Mouse (Mus musculus): Measurements from ENCODE around the gene Ntn1. TPM values are rescaled to one million over a fixed set of nuclear protein-coding genes. Genes with fewer than 3 reads are reported as not detected.

The Ntn1 gene
- polyA plus RNA-seq, 1 experiment from 2014 or later, result 0.24 TPM

- Histone ChIP-seq H3K36me3 (no peaks in the 10 kb centered on the region), H3K27ac (no peak overlapping the region), H3K9ac (no peak overlapping the region), H3K27me3 (no peaks in the 10 kb centered on the region), H3K4me3 (replicated peaks) (no peak overlapping the region), H3K9me3 (replicated peaks) (no peaks in the 10 kb centered on the region), H3K4me2 (no peak overlapping the region), H3K4me1 (replicated peaks) (0 out of 2 replicates have a peak, but pooled peaks cover 2% of the 10 kb centered on the region)
- WGBS (ENCODE audit: insufficient replicate concordance), result 62% methylated on average over 7 of the region's 7 CpGs
- no peak for DNase-seq
- no peak for ATAC-seq (ENCODE audit: low read depth)
Measured at GRCm38 (mm10) chr11:68171973-68172647, 228.5 kb downstream of the Ntn1 start.

GRCm38 (mm10) chr11:68168427-68168826 is 232.2 kb downstream of the Ntn1 start:
- Histone ChIP-seq H3K36me3 (no peaks in the 10 kb centered on the region), H3K27me3 (no peaks in the 10 kb centered on the region), H3K4me2 (no peak overlapping the region), H3K27ac (no peak overlapping the region), H3K4me1 (replicated peaks) (no peaks in the 10 kb centered on the region), H3K4me3 (replicated peaks) (no peak overlapping the region), H3K9ac (no peak overlapping the region), H3K9me3 (replicated peaks) (no peaks in the 10 kb centered on the region)
- DNase-seq (no peak), ATAC-seq (ENCODE audit: low read depth) (no peak)
- 67% methylated on average over 4 of the region's 4 CpGs for WGBS (ENCODE audit: insufficient replicate concordance)

- ATAC-seq (ENCODE audit: low read depth) (no peak), DNase-seq (no peak)
- H3K27me3 ChIP-seq, result no peaks in the 10 kb centered on the region
- no peak overlapping the region for H3K4me3 ChIP-seq (replicated peaks)
- no peak overlapping the region for H3K27ac ChIP-seq
- no peak overlapping the region for H3K4me2 ChIP-seq
- H3K36me3 ChIP-seq, result no peaks in the 10 kb centered on the region
- H3K4me1 ChIP-seq (replicated peaks), result no peaks in the 10 kb centered on the region
- no peaks in the 10 kb centered on the region for H3K9me3 ChIP-seq (replicated peaks)
- H3K9ac ChIP-seq, result no peak overlapping the region
- 74% methylated on average over 5 of the region's 5 CpGs for WGBS (ENCODE audit: insufficient replicate concordance)
Measured at GRCm38 (mm10) chr11:68164408-68164807, 236.2 kb downstream of the Ntn1 start.

GRCm38 (mm10) chr11:68159867-68160266 is 240.8 kb downstream of the Ntn1 start:
- peaks cover 3% of the 10 kb centered on the region; the same call in 1 of the 2 replicates for H3K4me1 ChIP-seq (replicated peaks)
- no peaks in the 10 kb centered on the region for H3K9me3 ChIP-seq (replicated peaks)
- no peaks in the 10 kb centered on the region for H3K27me3 ChIP-seq
- no peaks in the 10 kb centered on the region for H3K36me3 ChIP-seq
- no peak overlapping the region for H3K4me3 ChIP-seq (replicated peaks)
- H3K9ac ChIP-seq, result no peak overlapping the region
- no peak overlapping the region for H3K27ac ChIP-seq
- ATAC-seq (ENCODE audit: low read depth) (no peak), DNase-seq (no peak)
- WGBS (ENCODE audit: insufficient replicate concordance), result 79% methylated on average over 4 of the region's 4 CpGs
- H3K4me2 ChIP-seq, result no peak overlapping the region

Small RNA genes lying within 50 kb of the gene (microRNA-seq; reads per million reads assigned to microRNA genes)
- not detected for gene Mir6406

Other genes with a start within 250 kb of the Ntn1 start
- 0.15 and 0.32 TPM in 2 replicates for gene Pik3r5, start 31.3 kb upstream of the Ntn1 start, polyA plus RNA-seq (2015; fragmentation: Nextera tagmentation; extraction: Ambion mirVana)
- 1.2 and 1.6 TPM in 2 replicates for gene Pik3r6, start 102.2 kb upstream of the Ntn1 start, polyA plus RNA-seq (2015; fragmentation: Nextera tagmentation; extraction: Ambion mirVana)
- gene Mfsd6l, start 155.4 kb upstream of the Ntn1 start, polyA plus RNA-seq (2015; fragmentation: Nextera tagmentation; extraction: Ambion mirVana), result not detected in 2 replicates
- 0.09 TPM in 1 of 2 replicates, not detected in the other for gene Ccdc42, start 186.2 kb upstream of the Ntn1 start, polyA plus RNA-seq (2015; fragmentation: Nextera tagmentation; extraction: Ambion mirVana)